In genomic region chr7:79521259-79521658, GRCm38 (mm10) we compare ENCODE assay signal across 12 mouse cellular contexts. TPM values are rescaled to one million over a fixed set of nuclear protein-coding genes. Genes with fewer than 3 reads are reported as not detected.
A peak's percentile ranks its signal among the peaks of the same experiment; 100 is the strongest.
DNase-seq lines count a peak whose midpoint lies in the region; ATAC-seq and TF ChIP-seq lines count a peak whose summit lies in the region.
"Had no signal": no experiment of that assay in that cellular context is flagged by ENCODE, and none has a peak within 500 bp of the region (broad histone marks: within the 10 kb centered on the region; RNA-seq: fewer than 3 reads in every experiment).

No protein-coding gene starts in this region.

- no peak for ATAC-seq in forebrain, embryonic 16.5 days
- no peak for ATAC-seq in midbrain, embryonic 15.5 days (replicated peaks)

- no peaks in the 10 kb centered on the region for H3K27me3 ChIP-seq in cerebellum, adult 2 months (ENCODE audit: control insufficient read depth, insufficient read depth, low read length)
- H3K27me3 ChIP-seq in forebrain, embryonic 16.5 days (replicated peaks; ENCODE audit: control insufficient read depth, insufficient read depth, low read length) = no peaks in the 10 kb centered on the region
- H3K27me3 ChIP-seq in midbrain, embryonic 15.5 days (replicated peaks) = no peaks in the 10 kb centered on the region

- TF ChIP-seq POLR2A in cerebellum, adult 2 months (IDR thresholded peaks at IDR 0.05; ENCODE audit: borderline replicate concordance, insufficient read depth, low read length) = no peak

- no peak overlapping the region for H3K4me3 ChIP-seq in layer of hippocampus, adult 2 months
- no peak overlapping the region for H3K4me3 ChIP-seq in cerebellum, adult 2 months (replicated peaks; ENCODE audit: insufficient read depth, low read depth, low read length)
- H3K4me3 ChIP-seq in forebrain, embryonic 16.5 days (replicated peaks; ENCODE audit: low read length) = no peak overlapping the region
- H3K4me3 ChIP-seq in midbrain, embryonic 15.5 days = no peak overlapping the region
- H3K4me3 ChIP-seq: embryonic facial prominence, embryonic 13.5 days; limb, embryonic 15.5 days; stomach, embryonic 15.5 days had no signal

- peaks cover 4% of the 10 kb centered on the region; the same call in 1 of the 2 replicates for H3K36me3 ChIP-seq in forebrain, embryonic 16.5 days (ENCODE audit: control insufficient read depth, insufficient read depth)
- no peaks in the 10 kb centered on the region for H3K36me3 ChIP-seq in midbrain, embryonic 15.5 days (replicated peaks)
- H3K36me3 ChIP-seq: embryonic facial prominence, embryonic 13.5 days; limb, embryonic 15.5 days; stomach, embryonic 15.5 days had no signal

- H3K27ac ChIP-seq in layer of hippocampus, adult 2 months = peak overlapping the region; percentile 97
- H3K27ac ChIP-seq in cerebellum, adult 2 months (ENCODE audit: insufficient read depth, low read length) = peak overlapping the region; percentile 51
- H3K27ac ChIP-seq in forebrain, embryonic 16.5 days (ENCODE audit: low read length) = peak overlapping the region; percentile 93
- peak overlapping the region; percentile 85 for H3K27ac ChIP-seq in midbrain, embryonic 15.5 days
- H3K27ac ChIP-seq: embryonic facial prominence, embryonic 13.5 days; limb, embryonic 15.5 days; stomach, embryonic 15.5 days had no signal

- peak overlapping the region; percentile 28; the same call in 1 of the 2 replicates for H3K4me2 ChIP-seq in forebrain, embryonic 16.5 days (ENCODE audit: low read length)
- no peak overlapping the region for H3K4me2 ChIP-seq in midbrain, embryonic 15.5 days
- H3K4me2 ChIP-seq: embryonic facial prominence, embryonic 13.5 days; limb, embryonic 15.5 days; stomach, embryonic 15.5 days had no signal

- H3K9ac ChIP-seq in forebrain, embryonic 16.5 days (replicated peaks; ENCODE audit: low read depth, low read length) = peak overlapping the region; percentile 48; the same call in 1 of the 2 replicates
- H3K9ac ChIP-seq in midbrain, embryonic 15.5 days = no peak overlapping the region; the same call in 1 of the 2 replicates
- H3K9ac ChIP-seq: embryonic facial prominence, embryonic 13.5 days; limb, embryonic 15.5 days; stomach, embryonic 15.5 days had no signal

- H3K4me1 ChIP-seq in cerebellum, adult 2 months (ENCODE audit: control insufficient read depth, insufficient read depth, low read length) = peaks cover 49% of the 10 kb centered on the region
- H3K4me1 ChIP-seq in forebrain, embryonic 16.5 days (replicated peaks; ENCODE audit: control insufficient read depth, insufficient read depth, low read length) = peaks cover 96% of the 10 kb centered on the region
- peaks cover 77% of the 10 kb centered on the region for H3K4me1 ChIP-seq in midbrain, embryonic 15.5 days

- WGBS in cerebellum, adult 2 months = 7% methylated on average over 5 of the region's 5 CpGs
- WGBS in forebrain, embryonic 16.5 days = 6% methylated on average over 5 of the region's 5 CpGs
- WGBS in midbrain, embryonic 15.5 days = 17% methylated on average over 5 of the region's 5 CpGs

- no peak for DNase-seq in layer of hippocampus, adult 2 months (ENCODE audit: low spot score in 2 of 2)
- DNase-seq in layer of hippocampus, adult 8-10 months (ENCODE audit: low spot score in 2 of 2) = no peak
- DNase-seq in cerebellum, adult 2 months = peak; percentile 73 to 78
- DNase-seq in kidney, adult 11 months = no peak
- no peak for DNase-seq in frontal cortex, postnatal 25 days (ENCODE audit: low spot score in 2 of 2)
- no peak for DNase-seq in frontal cortex, adult 2 months (ENCODE audit: extremely low spot score in 1 of 2, low spot score in 1 of 2)
- DNase-seq: gastrocnemius, postnatal 10 days had no signal

- no peaks in the 10 kb centered on the region for H3K9me3 ChIP-seq in forebrain, embryonic 16.5 days (ENCODE audit: control insufficient read depth, low read length)
- no peaks in the 10 kb centered on the region for H3K9me3 ChIP-seq in midbrain, embryonic 15.5 days
- H3K9me3 ChIP-seq: embryonic facial prominence, embryonic 13.5 days; limb, embryonic 15.5 days; stomach, embryonic 15.5 days had no signal

- TF ChIP-seq CTCF in layer of hippocampus, adult 2 months (conservative IDR thresholded peaks at IDR 0.05) = no peak
- TF ChIP-seq CTCF in cerebellum, adult 2 months (IDR thresholded peaks at IDR 0.05; ENCODE audit: borderline replicate concordance, insufficient read depth, low read depth, low read length) = no peak

RNA-seq across cellular contexts. Expression of gene Polg, which starts 55.1 kb away (rescaled TPM):
- total RNA-seq in layer of hippocampus, adult 2 months (2021) = 100 to 1,000 TPM in 1 of 2 experiments, 10 to 100 TPM in 1; 76.5 to 101 TPM
- 100 to 1,000 TPM in 1 of 4 experiments, 10 to 100 TPM in 3; 87.5 to 101 (median 95.1) TPM for total RNA-seq in layer of hippocampus, adult 8-10 months (2022)
- 69.9 and 72.8 TPM in 2 replicates for polyA plus RNA-seq in cerebellum, adult 2 months (2012; rRNA removed)
- 29.5 and 34.6 TPM in 2 replicates for polyA plus RNA-seq in forebrain, embryonic 16.5 days (2015; fragmentation: Nextera tagmentation; extraction: Ambion mirVana)
- 22.7 and 27.0 TPM in 2 replicates for polyA plus RNA-seq in midbrain, embryonic 15.5 days (2015; fragmentation: Nextera tagmentation; extraction: Ambion mirVana)
- polyA plus RNA-seq in frontal cortex, adult 2 months (2012; rRNA removed) = 73.0 and 84.6 TPM in 2 replicates

Comparison
In these comparisons a context has a peak if more than half of its experiments do, and no peak if none do; other contexts are left out.
1. DNase-seq: peak in cerebellum, adult 2 months (2 of 2); none in layer of hippocampus, adult 2 months (0 of 2), layer of hippocampus, adult 8-10 months (0 of 2), kidney, adult 11 months (single experiment), frontal cortex, postnatal 25 days (0 of 2) and frontal cortex, adult 2 months (0 of 2).
2. Peak in every context shown above with its lines, with median percentiles within 50 percentile points of each other: H3K27ac ChIP-seq.